Mouse (Mus musculus): ENCODE measurements around the gene Slc44a2. TPM values are rescaled to one million over a fixed set of nuclear protein-coding genes. Genes with fewer than 3 reads are reported as not detected.
"Not testable (repeated sequence)": the region's sequence is repeated elsewhere in the genome, so short reads cannot be mapped to it uniquely, and the experiment has no call there.

Gene Slc44a2
- polyA plus RNA-seq, 1 experiment from 2014 or later: 71.0 TPM

DNA sequence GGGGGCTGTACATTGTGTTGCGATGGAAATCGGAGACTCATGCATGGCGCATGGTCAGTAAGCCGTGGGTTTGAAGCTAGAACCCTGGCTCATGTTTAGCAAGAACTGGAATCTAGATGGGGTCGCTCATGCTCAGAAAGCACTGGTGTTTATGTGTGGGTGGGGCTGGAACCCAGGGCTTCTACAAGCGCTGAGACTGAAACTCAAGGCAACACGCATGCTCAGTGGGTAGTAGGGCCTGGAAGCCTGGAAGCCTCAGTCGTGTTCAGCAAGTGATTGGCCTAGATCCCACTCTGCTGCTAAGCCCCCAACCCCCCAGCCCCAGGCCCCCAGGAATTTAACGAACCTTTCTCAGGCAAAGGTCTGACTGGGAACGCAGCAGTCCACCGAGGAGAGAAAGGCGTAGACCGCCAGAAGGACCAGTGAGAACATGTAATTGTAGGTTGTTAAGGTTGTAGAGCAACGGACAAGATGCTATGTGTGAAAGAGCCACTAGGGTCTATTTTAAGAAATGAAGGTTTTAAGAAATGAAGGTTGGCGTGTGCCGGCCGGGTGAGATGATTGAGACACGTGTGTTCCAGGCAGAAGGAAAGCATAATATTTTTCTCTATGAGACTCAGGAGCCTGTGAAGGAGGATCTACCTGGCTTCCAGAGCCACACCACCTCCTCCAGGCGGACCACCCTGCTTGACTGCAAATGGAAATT, 1.9 kb downstream of the Slc44a2 start:
- Histone ChIP-seq H3K9me3 (ENCODE audit: control insufficient read depth, low read length) (no peaks in the 10 kb centered on the region), H3K4me1 (replicated peaks; ENCODE audit: control insufficient read depth, insufficient read depth, low read length) (peaks cover 7% of the 10 kb centered on the region; the same call in 1 of the 2 replicates), H3K4me2 (ENCODE audit: low read depth, low read length, severe bottlenecking) (peak overlapping the region; percentile 90; the same call in 1 of the 2 replicates), H3K4me3 (ENCODE audit: low read depth, low read length) (no peak overlapping the region), H3K36me3 (ENCODE audit: control insufficient read depth, insufficient read depth, low read length) (no peaks in the 10 kb centered on the region), H3K27me3 (ENCODE audit: control insufficient read depth, insufficient read depth, low read length) (no peaks in the 10 kb centered on the region), H3K27ac (ENCODE audit: low read depth, low read length) (no peak overlapping the region), H3K9ac (ENCODE audit: low read length) (no peak overlapping the region)
- WGBS: 88% methylated on average over 19 of the region's 19 CpGs
- ATAC-seq (replicated peaks; ENCODE audit: low FRiP score) (no peak), DNase-seq (ENCODE audit: low spot score) (no peak)

DNA sequence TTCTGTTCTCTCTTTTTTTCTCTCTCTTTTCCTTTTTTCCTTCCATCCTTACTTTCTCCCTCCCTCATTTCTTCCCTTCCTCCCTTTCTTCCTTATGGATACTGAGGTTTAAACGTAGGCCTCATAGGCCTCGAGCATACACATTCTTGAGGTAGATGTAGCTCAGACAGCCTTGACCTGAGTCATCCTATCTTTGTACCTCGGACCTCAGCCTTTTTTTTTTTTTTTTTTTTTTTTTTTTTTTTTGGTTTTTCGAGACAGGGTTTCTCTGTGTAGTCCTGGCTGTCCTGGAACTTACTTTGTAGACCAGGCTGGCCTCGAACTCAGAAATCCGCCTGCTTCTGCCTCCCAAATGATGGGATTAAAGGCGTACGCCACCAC, 2.4 kb downstream of the Slc44a2 start:
- H3K36me3 ChIP-seq (ENCODE audit: control insufficient read depth, insufficient read depth, low read length); H3K27me3 ChIP-seq (ENCODE audit: control insufficient read depth, insufficient read depth, low read length); H3K9ac ChIP-seq (ENCODE audit: low read length); H3K4me2 ChIP-seq (ENCODE audit: low read depth, low read length, severe bottlenecking); DNase-seq (ENCODE audit: low spot score); H3K4me1 ChIP-seq (replicated peaks; ENCODE audit: control insufficient read depth, insufficient read depth, low read length); H3K27ac ChIP-seq (ENCODE audit: low read depth, low read length); ATAC-seq (replicated peaks; ENCODE audit: low FRiP score); H3K4me3 ChIP-seq (ENCODE audit: low read depth, low read length); H3K9me3 ChIP-seq (ENCODE audit: control insufficient read depth, low read length): not testable (repeated sequence)
- 93% methylated on average over 8 of the region's 8 CpGs for WGBS

DNA sequence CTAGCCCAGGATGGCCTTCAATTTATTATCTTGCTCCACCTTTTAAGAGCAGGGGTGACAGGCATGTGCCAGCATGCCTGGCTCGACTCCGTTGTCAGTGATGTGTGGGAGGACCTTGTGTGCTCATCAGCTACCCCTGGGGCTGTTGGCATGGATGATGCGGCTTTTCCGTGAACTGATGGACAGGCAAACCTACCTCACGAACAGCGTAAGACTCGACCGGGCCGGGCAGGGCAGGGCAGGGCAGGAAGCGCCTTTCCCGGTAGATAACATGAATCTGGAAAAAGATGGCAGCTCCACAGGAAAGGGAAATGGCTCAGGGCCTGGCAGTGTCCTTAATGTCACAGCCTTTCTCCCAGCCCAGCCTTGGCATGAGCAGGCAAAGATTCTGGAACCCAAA, 3.8 kb downstream of the Slc44a2 start:
- 95% methylated on average over 11 of the region's 11 CpGs for WGBS
- Histone ChIP-seq H3K4me2 (ENCODE audit: low read depth, low read length, severe bottlenecking) (no peak overlapping the region), H3K4me3 (ENCODE audit: low read depth, low read length) (no peak overlapping the region), H3K9ac (ENCODE audit: low read length) (no peak overlapping the region), H3K4me1 (replicated peaks; ENCODE audit: control insufficient read depth, insufficient read depth, low read length) (peaks cover 7% of the 10 kb centered on the region; the same call in 1 of the 2 replicates), H3K27me3 (ENCODE audit: control insufficient read depth, insufficient read depth, low read length) (no peaks in the 10 kb centered on the region), H3K36me3 (ENCODE audit: control insufficient read depth, insufficient read depth, low read length) (no peaks in the 10 kb centered on the region), H3K27ac (ENCODE audit: low read depth, low read length) (no peak overlapping the region), H3K9me3 (ENCODE audit: control insufficient read depth, low read length) (no peaks in the 10 kb centered on the region)
- no peak for ATAC-seq (replicated peaks; ENCODE audit: low FRiP score)
- no peak for DNase-seq (ENCODE audit: low spot score)

DNA sequence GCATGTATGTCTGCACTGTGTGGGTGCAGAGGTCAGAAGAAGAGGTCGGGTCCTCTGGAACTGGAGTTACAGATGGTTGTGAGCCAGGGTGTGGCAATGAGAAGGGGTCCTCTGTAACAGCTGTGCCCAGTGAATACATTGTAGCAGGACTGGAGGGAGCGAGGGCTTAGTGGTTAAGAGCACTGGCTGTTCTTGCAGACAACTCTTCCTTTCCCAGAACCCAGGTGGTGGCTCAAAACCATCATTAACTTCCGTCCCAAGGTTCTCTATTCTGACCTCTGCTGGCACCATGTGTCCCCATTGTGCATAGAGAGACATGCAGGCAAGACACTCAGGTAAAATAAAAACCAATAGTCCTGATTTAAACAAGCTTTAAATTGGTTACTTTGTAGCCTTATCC, 7.1 kb downstream of the Slc44a2 start:
- ATAC-seq (replicated peaks; ENCODE audit: low FRiP score) (no peak), DNase-seq (ENCODE audit: low spot score) (no peak)
- no peak overlapping the region for H3K27ac ChIP-seq (ENCODE audit: low read depth, low read length)
- no peak overlapping the region for H3K4me2 ChIP-seq (ENCODE audit: low read depth, low read length, severe bottlenecking)
- no peaks in the 10 kb centered on the region for H3K4me1 ChIP-seq (replicated peaks; ENCODE audit: control insufficient read depth, insufficient read depth, low read length)
- no peaks in the 10 kb centered on the region for H3K27me3 ChIP-seq (ENCODE audit: control insufficient read depth, insufficient read depth, low read length)
- no peak overlapping the region for H3K4me3 ChIP-seq (ENCODE audit: low read depth, low read length)
- H3K36me3 ChIP-seq (ENCODE audit: control insufficient read depth, insufficient read depth, low read length): no peaks in the 10 kb centered on the region
- H3K9ac ChIP-seq (ENCODE audit: low read length): no peak overlapping the region
- no peaks in the 10 kb centered on the region for H3K9me3 ChIP-seq (ENCODE audit: control insufficient read depth, low read length)
- 78% methylated on average over 3 of the region's 3 CpGs for WGBS

DNA sequence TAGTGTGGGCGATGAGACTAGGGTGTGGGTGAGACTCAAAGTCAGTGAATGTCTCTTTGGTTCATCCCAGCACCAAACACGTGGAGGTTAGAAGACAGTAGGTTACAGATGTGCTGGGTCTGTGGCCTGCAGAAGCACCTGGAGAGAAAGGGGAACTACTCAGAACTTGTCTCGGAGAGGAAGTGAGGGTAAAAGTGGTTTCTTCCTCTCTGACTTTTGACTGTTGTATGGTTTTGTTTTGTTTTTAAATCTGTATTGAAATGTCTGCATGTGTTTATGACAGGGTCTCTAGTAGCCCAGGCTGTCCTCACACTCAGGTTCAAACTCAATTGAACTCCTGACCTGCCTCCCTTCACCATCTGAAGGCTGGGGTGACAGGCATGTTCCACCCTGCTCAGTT, 7.5 kb downstream of the Slc44a2 start:
- Histone ChIP-seq H3K27ac (ENCODE audit: low read depth, low read length) (no peak overlapping the region), H3K9ac (ENCODE audit: low read length) (no peak overlapping the region), H3K9me3 (ENCODE audit: control insufficient read depth, low read length) (no peaks in the 10 kb centered on the region), H3K4me1 (replicated peaks; ENCODE audit: control insufficient read depth, insufficient read depth, low read length) (no peaks in the 10 kb centered on the region), H3K27me3 (ENCODE audit: control insufficient read depth, insufficient read depth, low read length) (no peaks in the 10 kb centered on the region), H3K4me3 (ENCODE audit: low read depth, low read length) (no peak overlapping the region), H3K36me3 (ENCODE audit: control insufficient read depth, insufficient read depth, low read length) (no peaks in the 10 kb centered on the region), H3K4me2 (ENCODE audit: low read depth, low read length, severe bottlenecking) (no peak overlapping the region)
- WGBS: 81% methylated on average over 3 of the region's 3 CpGs
- ATAC-seq (replicated peaks; ENCODE audit: low FRiP score) (no peak), DNase-seq (ENCODE audit: low spot score) (no peak)

DNA sequence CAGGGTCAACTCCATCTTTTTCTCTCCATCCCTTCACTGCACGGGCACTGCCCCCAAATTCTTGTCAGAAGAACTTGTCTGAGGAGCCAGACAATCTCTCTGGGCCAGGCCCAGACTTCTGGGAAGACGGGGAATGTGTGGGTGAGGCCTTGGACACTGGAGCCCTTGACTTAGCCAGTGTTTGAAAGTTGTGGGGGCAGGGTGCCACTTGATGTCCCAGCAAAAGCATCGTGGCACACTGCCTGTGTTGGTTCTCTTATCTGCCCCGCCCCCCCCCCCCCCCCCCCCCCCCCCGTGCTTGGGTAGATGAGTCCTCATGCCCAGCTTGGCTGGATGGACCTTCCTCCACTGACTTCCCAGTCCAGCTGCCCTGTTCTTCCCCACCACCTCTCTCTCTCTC, 8.5 kb downstream of the Slc44a2 start:
- H3K27me3 ChIP-seq (ENCODE audit: control insufficient read depth, insufficient read depth, low read length): no peaks in the 10 kb centered on the region
- H3K4me2 ChIP-seq (ENCODE audit: low read depth, low read length, severe bottlenecking): no peak overlapping the region
- H3K4me1 ChIP-seq (replicated peaks; ENCODE audit: control insufficient read depth, insufficient read depth, low read length): no peaks in the 10 kb centered on the region
- H3K27ac ChIP-seq (ENCODE audit: low read depth, low read length): no peak overlapping the region
- no peaks in the 10 kb centered on the region for H3K9me3 ChIP-seq (ENCODE audit: control insufficient read depth, low read length)
- no peak overlapping the region for H3K9ac ChIP-seq (ENCODE audit: low read length)
- ATAC-seq (replicated peaks; ENCODE audit: low FRiP score) (no peak), DNase-seq (ENCODE audit: low spot score) (no peak)
- 68% methylated on average over 3 of the region's 5 CpGs for WGBS
- no peaks in the 10 kb centered on the region for H3K36me3 ChIP-seq (ENCODE audit: control insufficient read depth, insufficient read depth, low read length)
- no peak overlapping the region for H3K4me3 ChIP-seq (ENCODE audit: low read depth, low read length)

DNA sequence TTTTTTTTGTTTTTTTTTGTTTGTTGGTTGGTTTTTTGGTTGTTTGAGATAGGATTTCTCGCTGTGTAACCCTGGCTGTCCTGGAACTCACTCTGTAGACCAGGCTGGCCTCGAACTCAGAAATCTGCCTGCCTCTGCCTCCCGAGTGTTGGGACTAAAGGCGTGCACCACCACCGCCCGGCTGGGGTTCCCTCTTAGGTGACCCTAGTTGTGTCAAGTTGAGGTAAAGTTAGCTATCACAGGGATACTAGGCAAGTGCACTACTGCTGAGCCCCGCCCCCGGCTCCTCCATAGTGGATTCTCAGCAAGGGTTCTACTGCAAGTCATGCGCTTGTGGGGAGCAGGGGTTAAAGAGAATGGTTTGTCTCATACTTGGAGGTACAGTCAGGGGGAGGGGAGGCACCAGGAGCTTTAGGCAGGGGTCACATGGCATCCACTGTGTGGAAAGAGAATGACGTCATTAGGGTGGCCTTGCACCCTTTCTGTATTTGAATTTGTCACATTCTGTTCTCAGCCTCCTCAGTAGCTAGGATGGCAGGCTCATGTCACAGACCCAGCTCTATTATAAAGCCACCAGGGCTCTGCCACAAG, 9.3 kb downstream of the Slc44a2 start:
- Histone ChIP-seq H3K9ac (ENCODE audit: low read length) (no peak overlapping the region), H3K9me3 (ENCODE audit: control insufficient read depth, low read length) (no peaks in the 10 kb centered on the region), H3K36me3 (ENCODE audit: control insufficient read depth, insufficient read depth, low read length) (no peaks in the 10 kb centered on the region), H3K4me3 (ENCODE audit: low read depth, low read length) (no peak overlapping the region), H3K4me1 (replicated peaks; ENCODE audit: control insufficient read depth, insufficient read depth, low read length) (no peaks in the 10 kb centered on the region), H3K27ac (ENCODE audit: low read depth, low read length) (no peak overlapping the region), H3K4me2 (ENCODE audit: low read depth, low read length, severe bottlenecking) (no peak overlapping the region), H3K27me3 (ENCODE audit: control insufficient read depth, insufficient read depth, low read length) (no peaks in the 10 kb centered on the region)
- no peak for DNase-seq (ENCODE audit: low spot score)
- WGBS: 95% methylated on average over 10 of the region's 10 CpGs
- no peak for ATAC-seq (replicated peaks; ENCODE audit: low FRiP score)

DNA sequence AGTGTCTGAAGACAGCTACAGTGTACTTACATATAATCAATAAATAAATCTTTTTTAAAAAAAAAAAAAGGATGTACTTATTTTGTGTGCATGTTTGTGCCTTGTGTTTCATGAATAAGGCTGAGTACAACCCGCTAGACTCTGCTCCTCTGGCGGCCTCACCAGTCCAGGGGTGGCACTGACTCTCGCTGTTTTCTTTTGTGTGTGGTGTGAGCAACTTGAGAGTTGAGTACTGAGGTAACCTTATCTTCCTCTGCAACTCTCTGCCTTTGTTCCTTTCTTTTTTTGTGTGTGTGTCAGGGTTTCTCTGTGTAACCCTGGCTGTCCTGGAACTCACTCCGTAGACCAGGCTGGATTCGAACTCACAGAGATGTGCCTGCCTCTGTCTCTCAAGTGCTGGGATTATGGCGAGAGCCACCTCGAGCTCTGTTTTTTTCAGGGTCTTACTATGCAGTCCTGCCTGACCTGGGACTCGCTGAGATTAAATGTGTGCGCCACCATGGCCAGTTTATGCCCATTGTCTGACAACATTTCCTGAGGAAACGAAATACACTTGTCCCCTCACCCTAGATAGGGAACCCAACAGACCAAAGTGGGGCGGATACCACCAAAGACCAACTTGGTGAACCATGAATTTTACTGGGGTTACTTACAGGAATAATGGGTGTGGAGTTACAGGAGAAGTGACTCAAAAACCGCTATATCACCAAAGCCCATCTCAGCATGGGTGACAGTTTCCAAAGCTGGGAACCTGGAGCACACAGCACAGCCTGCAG, 11.1 kb downstream of the Slc44a2 start:
- peak overlapping the region; percentile 20; the same call in 1 of the 2 replicates for H3K9ac ChIP-seq (ENCODE audit: low read length)
- WGBS: 90% methylated on average over 12 of the region's 12 CpGs
- H3K27ac ChIP-seq (ENCODE audit: low read depth, low read length): no peak overlapping the region
- no peak overlapping the region for H3K4me3 ChIP-seq (ENCODE audit: low read depth, low read length)
- no peak for ATAC-seq (replicated peaks; ENCODE audit: low FRiP score)
- no peaks in the 10 kb centered on the region for H3K9me3 ChIP-seq (ENCODE audit: control insufficient read depth, low read length)
- H3K4me2 ChIP-seq (ENCODE audit: low read depth, low read length, severe bottlenecking): no peak overlapping the region
- H3K36me3 ChIP-seq (ENCODE audit: control insufficient read depth, insufficient read depth, low read length): no peaks in the 10 kb centered on the region
- H3K27me3 ChIP-seq (ENCODE audit: control insufficient read depth, insufficient read depth, low read length): no peaks in the 10 kb centered on the region
- DNase-seq (ENCODE audit: low spot score): no peak
- H3K4me1 ChIP-seq (replicated peaks; ENCODE audit: control insufficient read depth, insufficient read depth, low read length): no peaks in the 10 kb centered on the region
